Mouse (Mus musculus) cerebellum, adult 2 months (tissue): ENCODE results near the gene Pik3r5. TPM values are rescaled to one million over a fixed set of nuclear protein-coding genes. Genes with fewer than 3 reads are reported as not detected.

Source experiments
- DNase-seq, 2 experiments: peaks; one replicate each; pipeline ENCODE4 v3.0.0; 2021
- H3K27ac ChIP-seq: fragments of 200-500 bp; 2 replicates; pipeline ENCODE4 v1.5.1; 2012; ENCODE audit warnings: low read length, control low read depth, inconsistent platforms; ENCODE audit not compliant: insufficient read depth
- H3K27me3 ChIP-seq: fragments of 200-500 bp; 2 replicates; pipeline ENCODE4 v1.6.1; 2012; ENCODE audit warnings: inconsistent platforms, mild to moderate bottlenecking, low read length, moderate library complexity; ENCODE audit not compliant: control insufficient read depth, insufficient read depth
- H3K4me1 ChIP-seq: fragments of 200-500 bp; 2 replicates; pipeline ENCODE4 v1.6.1; 2011; ENCODE audit warnings: low read length; ENCODE audit not compliant: control insufficient read depth, insufficient read depth
- H3K4me3 ChIP-seq: fragments of 200-500 bp; replicated peaks from 2 replicates; pipeline ENCODE3; 2011; ENCODE audit warnings: mild to moderate bottlenecking, low read depth, low read length, control low read depth; ENCODE audit not compliant: insufficient read depth
- CTCF ChIP-seq: fragments of 200-500 bp; IDR thresholded peaks from 2 replicates; pipeline ENCODE4 v1.5.1; 2011; ENCODE audit warnings: low read depth, mild to moderate bottlenecking, control low read depth, low read length, moderate library complexity, borderline replicate concordance; ENCODE audit not compliant: insufficient read depth
- POLR2A ChIP-seq: fragments of 200-500 bp; IDR thresholded peaks from 2 replicates; pipeline ENCODE4 v1.6.1; 2011; ENCODE audit warnings: low read length, control low read depth, borderline replicate concordance; ENCODE audit not compliant: insufficient read depth
- WGBS: fragments of 180-500 bp; shearing (Covaris S2); methylation state at CpG from one replicate; pipeline ENCODE4 v1.1.7; 2018; 5-methylcytosine and 5-hydroxymethylcytosine counted together
- polyA plus RNA-seq: library from polyadenylated mRNA; depleted of rRNA; stranded (reverse); fragments of >200 nt; gene quantifications from 2 replicates; pipeline ENCODE4 v1.2.3, GENCODE M21; 2012

The Pik3r5 gene
- polyA plus RNA-seq, 1 experiment = 0.93 TPM

DNA sequence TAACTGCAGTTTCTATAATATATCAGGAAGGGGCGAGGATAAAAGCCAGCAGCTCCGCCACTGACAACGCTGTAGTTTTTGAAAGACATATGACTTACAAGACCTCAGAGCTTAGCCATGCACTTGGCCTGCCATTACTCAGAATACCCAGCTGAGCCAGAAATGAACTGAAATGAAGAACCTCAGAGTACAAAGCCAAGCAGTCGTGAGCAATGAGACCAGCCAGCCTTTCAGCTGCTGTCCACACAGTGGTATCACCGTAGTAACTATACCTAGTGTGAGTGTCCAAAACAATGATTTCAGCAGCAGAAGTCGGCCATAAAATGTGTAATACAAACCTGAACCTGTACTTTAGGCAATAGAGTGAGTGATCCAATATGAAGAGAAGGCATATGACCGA lies 35.5 kb downstream of the Pik3r5 start:
- no peak overlapping the region for H3K27ac ChIP-seq
- H3K27me3 ChIP-seq = no peaks in the 10 kb centered on the region
- H3K4me1 ChIP-seq = no peaks in the 10 kb centered on the region
- 62% methylated on average over 7 of the region's 7 CpGs for WGBS
- DNase-seq = no peak
- no peak overlapping the region for H3K4me3 ChIP-seq
- TF ChIP-seq CTCF (no peak), POLR2A (no peak)

GRCm38 (mm10) chr11:68467962-68468612 lies 36.2 kb downstream of the Pik3r5 start:
- Histone ChIP-seq H3K27ac (no peak overlapping the region), H3K4me3 (no peak overlapping the region), H3K4me1 (no peaks in the 10 kb centered on the region), H3K27me3 (no peaks in the 10 kb centered on the region)
- 32% methylated on average over 9 of the region's 9 CpGs for WGBS
- TF ChIP-seq POLR2A (no peak), CTCF (no peak)
- no peak for DNase-seq

DNA sequence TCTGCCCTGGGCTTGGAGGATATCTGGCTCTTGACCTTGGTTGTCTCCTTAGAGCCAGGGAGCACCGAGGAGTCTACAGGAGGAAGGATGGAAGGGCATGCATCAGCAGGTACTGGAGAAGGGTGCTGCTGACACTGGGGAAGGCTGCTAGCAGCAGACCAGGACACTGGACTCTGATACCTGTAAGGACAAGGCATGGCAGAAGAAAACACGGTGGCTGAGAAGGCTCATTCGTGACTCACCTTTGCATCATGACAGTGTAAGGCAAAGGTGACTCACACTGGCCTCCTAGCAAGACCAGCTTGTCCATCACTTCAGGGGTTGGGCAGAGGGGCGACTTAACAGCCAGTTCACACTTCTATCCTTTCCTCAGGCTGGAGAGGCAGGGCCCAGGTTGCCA lies 37.0 kb downstream of the Pik3r5 start:
- no peak overlapping the region for H3K4me3 ChIP-seq
- no peaks in the 10 kb centered on the region for H3K27me3 ChIP-seq
- WGBS = 82% methylated on average over 4 of the region's 4 CpGs
- no peak for DNase-seq
- H3K27ac ChIP-seq = no peak overlapping the region
- TF ChIP-seq CTCF (no peak), POLR2A (no peak)
- H3K4me1 ChIP-seq = no peaks in the 10 kb centered on the region

GRCm38 (mm10) chr11:68472162-68472849 lies 40.4 kb downstream of the Pik3r5 start:
- TF ChIP-seq CTCF (no peak), POLR2A (no peak)

DNA sequence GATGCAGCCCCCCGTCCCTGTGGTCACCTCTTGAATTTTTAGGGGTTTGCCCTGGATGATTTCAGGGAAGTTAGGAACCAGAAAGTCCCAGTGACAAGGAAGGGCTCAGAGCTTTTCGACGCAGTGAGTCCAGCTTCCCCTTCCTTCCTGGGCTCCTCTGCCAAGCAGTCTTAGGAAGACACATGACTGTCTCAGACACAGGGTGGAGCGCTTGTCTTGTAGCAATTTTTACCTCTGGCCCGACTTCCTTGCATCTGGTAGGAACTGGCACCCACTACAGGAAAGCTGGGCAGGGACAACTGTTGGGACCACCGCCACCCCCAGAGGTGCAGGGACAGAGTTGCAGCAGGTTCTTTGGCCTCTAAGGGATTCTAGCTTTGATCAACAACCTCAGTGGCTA lies 42.7 kb downstream of the Pik3r5 start:
- Histone ChIP-seq H3K4me3 (no peak overlapping the region), H3K27me3 (no peaks in the 10 kb centered on the region), H3K4me1 (no peaks in the 10 kb centered on the region), H3K27ac (no peak overlapping the region)
- TF ChIP-seq CTCF (no peak), POLR2A (no peak)
- 61% methylated on average over 6 of the region's 6 CpGs for WGBS
- no peak for DNase-seq

More at GRCm38 (mm10) chr11:68472162-68472849, 40.4 kb downstream of the Pik3r5 start:
- Histone ChIP-seq H3K27ac (no peak overlapping the region), H3K27me3 (no peaks in the 10 kb centered on the region), H3K4me1 (no peaks in the 10 kb centered on the region), H3K4me3 (no peak overlapping the region)
- no peak for DNase-seq
- WGBS = 78% methylated on average over 5 of the region's 5 CpGs

DNA sequence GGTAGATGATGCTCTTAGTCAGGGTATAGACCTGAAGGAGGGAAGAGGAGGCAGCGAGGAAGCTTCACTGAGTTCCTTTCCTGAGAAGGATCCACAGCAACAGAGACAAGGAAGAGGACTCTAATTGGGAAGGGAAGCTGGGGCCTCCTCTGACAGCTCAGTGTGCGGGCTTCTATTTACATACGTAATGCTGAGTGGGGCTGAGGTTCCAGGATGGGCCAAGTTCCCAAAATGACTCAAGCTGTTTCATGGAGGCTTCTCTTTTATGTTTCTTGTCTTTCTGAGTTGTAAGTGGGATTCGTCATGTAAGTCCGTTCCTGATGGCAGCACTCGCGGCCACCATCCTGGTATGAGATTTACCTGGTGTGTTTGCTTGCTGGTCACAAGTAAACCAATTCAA lies 43.8 kb downstream of the Pik3r5 start:
- no peaks in the 10 kb centered on the region for H3K4me1 ChIP-seq
- no peak overlapping the region for H3K4me3 ChIP-seq
- TF ChIP-seq CTCF (no peak), POLR2A (no peak)
- WGBS = 89% methylated on average over 7 of the region's 7 CpGs
- DNase-seq = no peak
- H3K27me3 ChIP-seq = no peaks in the 10 kb centered on the region
- no peak overlapping the region for H3K27ac ChIP-seq

GRCm38 (mm10) chr11:68477661-68478060 lies 45.7 kb downstream of the Pik3r5 start:
- TF ChIP-seq CTCF = no peak
- no peak for TF ChIP-seq POLR2A
- no peaks in the 10 kb centered on the region for H3K4me1 ChIP-seq
- no peak overlapping the region for H3K27ac ChIP-seq
- no peak overlapping the region for H3K4me3 ChIP-seq
- DNase-seq = no peak
- WGBS = 82% methylated on average over 6 of the region's 6 CpGs
- no peaks in the 10 kb centered on the region for H3K27me3 ChIP-seq

DNA sequence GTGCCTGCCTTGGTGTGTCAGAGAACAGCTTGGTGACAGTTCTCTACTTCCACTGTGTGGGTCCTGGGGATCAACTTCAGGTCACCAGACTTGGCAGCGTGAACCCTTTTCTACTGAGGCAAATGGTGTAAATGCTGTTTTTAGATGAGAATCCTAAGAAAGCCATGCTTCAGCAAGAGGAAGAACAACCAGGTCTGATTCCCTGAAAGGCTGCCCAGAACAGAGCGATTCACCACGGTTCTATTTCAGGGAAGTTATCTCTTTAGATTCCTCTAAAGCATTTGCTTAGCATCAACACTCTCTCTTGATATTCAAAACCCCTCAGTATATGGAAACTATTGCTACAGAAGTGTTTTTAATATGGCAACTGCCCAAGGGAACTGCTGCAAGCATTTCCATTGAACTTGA lies 46.7 kb downstream of the Pik3r5 start:
- no peak for TF ChIP-seq CTCF
- TF ChIP-seq POLR2A = no peak
- H3K4me1 ChIP-seq = no peaks in the 10 kb centered on the region
- no peak for DNase-seq
- no peaks in the 10 kb centered on the region for H3K27me3 ChIP-seq
- WGBS = 80% methylated on average over 3 of the region's 3 CpGs
- H3K27ac ChIP-seq = no peak overlapping the region
- no peak overlapping the region for H3K4me3 ChIP-seq
